Mouse (Mus musculus) ovary, postnatal 14 days (tissue): ENCODE data around the gene 4921524J17Rik.

Experiments
- DNase-seq: peaks from one replicate; pipeline ENCODE4 v3.0.0; 2022; ENCODE audit warnings: low spot score

Gene 4921524J17Rik

GRCm38 (mm10) chr8:85432168-85433016 is at the start of gene 4921524J17Rik:
4921524J17Rik (minus strand) TSS chr8:85432833.
- peak; percentile 92 for DNase-seq

- DNase-seq = no peak
Measured at GRCm38 (mm10) chr8:85482427-85482826, 49.8 kb upstream of the 4921524J17Rik start.

GRCm38 (mm10) chr8:85481900-85482299 is 49.3 kb upstream of the 4921524J17Rik start:
- no peak for DNase-seq

GRCm38 (mm10) chr8:85479710-85480109 is 47.1 kb upstream of the 4921524J17Rik start:
- DNase-seq = no peak

GRCm38 (mm10) chr8:85478397-85478796 is 45.8 kb upstream of the 4921524J17Rik start:
- no peak for DNase-seq

GRCm38 (mm10) chr8:85476970-85477545 is 44.4 kb upstream of the 4921524J17Rik start:
- DNase-seq = no peak

GRCm38 (mm10) chr8:85474924-85475323 is 42.3 kb upstream of the 4921524J17Rik start:
- no peak for DNase-seq

- no peak for DNase-seq
Measured at GRCm38 (mm10) chr8:85473246-85473645, 40.6 kb upstream of the 4921524J17Rik start.

- no peak for DNase-seq
Measured at GRCm38 (mm10) chr8:85472800-85473199, 40.2 kb upstream of the 4921524J17Rik start.

GRCm38 (mm10) chr8:85470753-85471152 is 38.1 kb upstream of the 4921524J17Rik start:
- DNase-seq = no peak

GRCm38 (mm10) chr8:85466056-85466455 is 33.4 kb upstream of the 4921524J17Rik start:
- no peak for DNase-seq

- DNase-seq = no peak
Measured at GRCm38 (mm10) chr8:85464316-85464715, 31.7 kb upstream of the 4921524J17Rik start.

GRCm38 (mm10) chr8:85462441-85462840 is 29.8 kb upstream of the 4921524J17Rik start:
- no peak for DNase-seq

- DNase-seq = no peak
Measured at GRCm38 (mm10) chr8:85461377-85461776, 28.7 kb upstream of the 4921524J17Rik start.

- DNase-seq = no peak
Measured at GRCm38 (mm10) chr8:85460804-85461203, 28.2 kb upstream of the 4921524J17Rik start.

- DNase-seq = no peak
Measured at GRCm38 (mm10) chr8:85459582-85459981, 26.9 kb upstream of the 4921524J17Rik start.

GRCm38 (mm10) chr8:85456536-85456935 is 23.9 kb upstream of the 4921524J17Rik start:
- DNase-seq = peak; percentile 51

GRCm38 (mm10) chr8:85454750-85455149 is 22.1 kb upstream of the 4921524J17Rik start:
- DNase-seq = no peak

- no peak for DNase-seq
Measured at GRCm38 (mm10) chr8:85453256-85453655, 20.6 kb upstream of the 4921524J17Rik start.

GRCm38 (mm10) chr8:85452328-85452727 is 19.7 kb upstream of the 4921524J17Rik start:
- DNase-seq = no peak

- DNase-seq = no peak
Measured at GRCm38 (mm10) chr8:85450335-85450734, 17.7 kb upstream of the 4921524J17Rik start.

GRCm38 (mm10) chr8:85445936-85446685 is 13.5 kb upstream of the 4921524J17Rik start:
- no peak for DNase-seq

- no peak for DNase-seq
Measured at GRCm38 (mm10) chr8:85444092-85444491, 11.5 kb upstream of the 4921524J17Rik start.
